Mouse (Mus musculus) lung, postnatal 14 days (tissue): Measurements from ENCODE around the gene Uqcr11.
A peak's percentile ranks its signal among the peaks of the same experiment; 100 is the strongest.

ENCODE experiments used
- DNase-seq: peaks from one replicate; pipeline ENCODE4 v3.0.0; 2021

Uqcr11 gene

GRCm38 (mm10) chr10:80406684-80407501, at the start of gene Uqcr11:
Gene Uqcr11, minus strand, starts transcription at chr10:80406830.
- peak; percentile 91 for DNase-seq

DNA sequence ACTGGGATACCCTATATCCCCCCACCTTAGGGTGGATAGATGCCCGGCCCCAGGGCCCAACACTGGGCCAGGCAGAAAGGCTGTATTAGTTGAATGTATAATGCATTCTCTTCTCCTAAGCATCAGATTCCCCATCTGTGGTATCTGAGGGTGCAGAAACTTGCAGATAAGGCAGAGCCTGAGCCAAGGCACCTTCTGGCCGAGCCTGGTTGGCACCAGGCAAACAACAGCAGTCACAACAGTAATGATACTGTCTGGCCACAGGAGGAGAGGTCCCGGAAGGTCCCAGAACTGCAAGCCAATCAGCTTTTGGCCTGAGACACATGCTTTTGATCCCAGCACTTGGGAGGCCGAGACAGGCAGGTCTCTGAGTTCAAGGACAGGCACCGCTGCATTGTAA, 49.1 kb upstream of the Uqcr11 start:
- no peak for DNase-seq

DNA sequence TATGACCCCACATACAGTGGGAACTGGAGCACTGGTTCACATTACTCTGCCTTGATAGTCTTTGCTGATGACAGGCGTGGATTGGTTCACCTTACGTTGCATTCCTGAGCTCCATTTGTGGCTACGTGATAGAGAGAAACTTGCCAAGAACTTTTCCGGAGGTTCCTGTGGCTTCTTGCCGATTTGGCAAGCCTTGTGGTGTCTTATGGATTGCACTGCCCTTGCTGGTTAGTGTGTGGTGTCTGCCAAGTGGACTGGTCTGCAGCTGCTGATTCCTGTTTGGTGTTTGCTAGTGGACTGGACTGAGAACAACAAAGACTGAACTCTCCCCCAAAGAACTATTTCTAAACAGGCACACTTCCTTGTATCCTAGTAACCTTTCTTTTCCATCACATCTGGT, 48.2 kb upstream of the Uqcr11 start:
- no peak for DNase-seq

DNA sequence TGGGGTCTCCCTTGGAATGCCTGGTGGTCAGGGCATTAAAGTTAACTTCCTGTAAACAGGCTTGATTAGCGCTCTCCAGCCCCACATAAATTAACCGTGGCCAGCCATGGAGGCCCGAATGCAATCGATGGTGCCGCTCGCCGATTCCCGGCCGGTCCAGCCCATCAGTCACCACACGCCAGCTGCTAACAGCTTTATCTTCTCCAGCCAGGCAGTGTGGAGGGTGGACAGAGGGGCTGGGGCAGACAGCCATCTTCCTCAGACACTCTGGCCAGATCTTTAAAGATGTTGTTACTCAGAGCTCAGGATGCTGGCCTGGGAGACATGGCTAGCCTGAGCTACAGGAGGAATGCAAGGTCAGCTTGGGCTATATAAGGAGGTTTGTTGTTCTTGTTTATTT, 47.0 kb upstream of the Uqcr11 start:
- DNase-seq, result no peak

- DNase-seq, result no peak
These were observed 44.0 kb upstream of the Uqcr11 start for GRCm38 (mm10) chr10:80450599-80450998.

- peak; percentile 86 for DNase-seq
These were observed 39.4 kb upstream of the Uqcr11 start for GRCm38 (mm10) chr10:80445898-80446601.

DNA sequence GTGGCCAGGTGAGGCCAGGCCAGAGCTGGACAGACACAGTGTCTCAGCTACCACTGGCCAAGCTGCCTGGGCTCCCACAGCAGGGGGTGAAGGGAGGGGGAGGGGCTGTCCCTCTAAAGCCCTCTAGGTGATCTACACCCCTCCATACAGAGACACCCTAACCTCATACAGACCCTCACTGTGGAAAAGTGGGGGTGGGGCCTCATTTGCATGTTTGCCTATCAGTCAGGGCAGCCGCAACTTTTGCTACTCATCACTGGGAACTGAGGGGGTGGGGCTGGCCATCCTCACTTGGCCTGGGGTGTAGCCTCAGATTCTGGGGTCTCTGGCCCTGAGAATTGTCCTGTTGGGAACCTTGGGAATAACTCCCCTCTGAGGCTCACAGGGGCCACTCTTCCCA, 38.4 kb upstream of the Uqcr11 start:
- no peak for DNase-seq

- DNase-seq, result peak; percentile 39
These were observed 37.9 kb upstream of the Uqcr11 start for GRCm38 (mm10) chr10:80444339-80445045.

DNA sequence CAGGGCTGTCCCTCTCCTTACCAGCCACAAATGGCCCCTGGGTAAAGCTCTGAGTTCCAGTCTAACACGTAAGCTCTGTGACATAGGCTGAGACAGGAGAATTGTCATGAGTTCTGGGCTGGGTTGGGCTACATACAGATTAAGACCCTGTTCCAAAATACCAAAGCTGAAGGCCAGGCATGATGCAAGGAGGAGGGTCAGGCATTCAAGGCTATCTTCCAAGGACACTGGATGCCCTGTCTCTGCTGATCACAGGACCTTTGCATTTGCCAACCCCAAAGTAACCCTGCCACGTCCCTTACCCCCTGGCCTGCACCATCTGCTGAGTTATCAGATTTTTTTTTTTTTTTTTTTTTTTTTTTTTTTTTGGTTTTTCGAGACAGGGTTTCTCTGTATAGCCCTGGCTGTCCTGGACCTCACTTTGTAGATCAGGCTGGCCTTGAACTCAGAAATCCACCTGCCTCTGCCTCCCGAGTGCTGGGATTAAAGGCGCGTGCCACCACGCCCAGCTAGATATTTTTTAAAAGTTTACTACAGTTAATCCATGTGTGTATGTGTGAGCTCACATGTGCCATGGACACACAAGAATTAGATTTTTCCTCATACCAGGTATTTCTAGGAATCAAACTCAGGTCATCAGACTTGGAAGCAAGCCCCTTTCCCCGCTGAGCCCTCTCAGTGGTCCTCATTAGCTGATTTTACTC, 37.1 kb upstream of the Uqcr11 start:
- DNase-seq, result no peak

GRCm38 (mm10) chr10:80442989-80443388, 36.4 kb upstream of the Uqcr11 start:
- DNase-seq, result no peak

GRCm38 (mm10) chr10:80441598-80441997, 35.0 kb upstream of the Uqcr11 start:
- no peak for DNase-seq

DNA sequence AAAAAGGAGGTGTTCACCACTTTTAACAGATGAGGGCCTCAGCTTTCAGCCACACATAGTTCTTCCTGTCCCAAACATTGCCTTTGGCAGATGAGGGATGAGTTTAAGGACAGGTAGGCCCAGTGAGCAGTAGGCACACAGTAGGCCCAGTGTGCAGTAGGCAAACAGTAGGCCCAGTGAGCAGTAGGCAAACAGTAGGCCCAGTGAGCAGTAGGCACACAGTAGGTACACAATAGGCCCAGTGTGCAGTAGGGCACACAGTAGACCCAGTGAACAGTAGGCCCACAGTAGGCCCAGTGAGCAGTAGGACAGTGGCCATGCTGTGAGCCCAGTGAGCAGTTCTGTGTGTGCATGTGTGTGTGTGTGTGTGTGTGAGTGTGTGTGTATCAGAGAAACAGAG, 33.4 kb upstream of the Uqcr11 start:
- no peak for DNase-seq

GRCm38 (mm10) chr10:80437973-80438372, 31.3 kb upstream of the Uqcr11 start:
- no peak for DNase-seq

DNA sequence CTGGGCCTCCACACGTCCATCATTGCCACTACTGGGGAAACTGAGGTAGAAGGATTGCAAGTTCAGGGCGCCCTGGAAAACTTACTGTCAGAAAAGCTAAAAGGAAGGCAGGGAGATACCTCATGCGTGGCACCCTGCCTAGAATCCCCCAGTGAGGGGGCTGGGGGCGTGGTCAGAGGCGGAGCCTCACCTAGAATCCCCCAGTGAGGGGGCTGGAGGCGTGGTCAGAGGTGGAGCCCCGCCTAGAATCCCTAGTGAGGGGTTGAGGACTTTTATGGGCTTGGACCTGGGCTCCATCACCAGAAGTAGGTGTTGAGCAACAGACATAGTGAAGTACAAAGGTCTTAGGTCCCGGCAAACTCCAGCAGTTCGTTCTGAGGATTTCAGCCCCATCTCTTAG, 29.6 kb upstream of the Uqcr11 start:
- DNase-seq, result no peak

DNA sequence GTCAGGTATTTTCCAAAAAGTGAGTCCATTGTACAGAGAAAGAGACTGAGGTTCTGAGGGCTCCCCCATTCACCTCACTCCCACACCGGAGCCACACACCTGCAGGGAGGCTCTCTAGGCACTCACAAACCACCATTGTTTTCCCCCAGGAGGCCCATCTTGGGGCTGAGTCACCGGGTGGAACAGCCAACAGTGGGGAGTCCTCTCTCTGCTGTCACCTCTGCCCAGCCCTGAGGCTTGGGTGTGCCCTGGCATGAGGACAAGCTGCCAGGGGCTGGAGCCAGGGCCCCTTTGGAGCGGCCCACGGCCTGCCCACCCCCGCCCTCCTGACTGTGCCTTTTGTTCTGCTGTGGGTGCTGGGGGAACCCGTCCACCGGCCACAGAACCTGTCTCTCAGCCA, 29.1 kb upstream of the Uqcr11 start:
- DNase-seq, result no peak

DNA sequence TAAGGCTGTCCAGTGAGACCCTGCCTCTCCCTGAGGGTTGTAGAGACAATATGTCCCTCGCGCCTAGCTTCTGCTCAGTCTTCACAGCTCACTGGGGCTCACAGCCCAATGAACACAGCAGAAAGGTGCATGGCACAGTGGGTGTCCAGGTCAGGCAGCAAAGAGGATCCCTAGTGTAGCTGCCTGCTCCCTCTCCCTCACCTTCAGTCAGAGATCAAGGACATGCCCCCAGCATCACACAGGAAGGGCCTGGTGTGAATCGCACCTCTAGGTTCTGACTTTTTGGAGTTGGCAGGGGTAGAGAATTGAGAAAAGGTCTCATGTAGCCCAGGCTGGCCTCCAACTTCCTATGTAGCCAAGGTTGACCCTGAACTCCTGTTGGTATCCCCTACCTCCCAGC, 28.2 kb upstream of the Uqcr11 start:
- DNase-seq, result no peak

DNA sequence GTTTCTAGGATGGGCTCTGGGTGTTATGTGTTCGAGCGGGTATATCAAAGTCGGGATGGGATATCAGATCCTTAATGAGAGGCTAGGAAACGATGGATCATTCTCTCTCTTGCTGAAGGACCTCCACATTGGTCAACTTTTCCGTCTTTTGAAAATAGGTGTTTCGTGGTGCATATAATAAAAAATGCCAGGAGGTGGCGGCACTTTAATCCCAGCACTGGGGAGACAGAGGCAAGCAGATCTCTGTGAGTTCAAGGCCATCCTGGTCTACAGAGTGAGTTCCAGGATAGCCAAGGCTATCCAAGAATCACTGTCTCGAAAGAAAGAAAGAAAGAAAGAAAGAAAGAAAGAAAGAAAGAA, 27.6 kb upstream of the Uqcr11 start:
- no peak for DNase-seq

- DNase-seq, result peak; percentile 95
These were observed 27.0 kb upstream of the Uqcr11 start, which contains the start of gene Tcf3 for GRCm38 (mm10) chr10:80433513-80434232. Gene Tcf3, minus strand, starts transcription at chr10:80433647.

DNA sequence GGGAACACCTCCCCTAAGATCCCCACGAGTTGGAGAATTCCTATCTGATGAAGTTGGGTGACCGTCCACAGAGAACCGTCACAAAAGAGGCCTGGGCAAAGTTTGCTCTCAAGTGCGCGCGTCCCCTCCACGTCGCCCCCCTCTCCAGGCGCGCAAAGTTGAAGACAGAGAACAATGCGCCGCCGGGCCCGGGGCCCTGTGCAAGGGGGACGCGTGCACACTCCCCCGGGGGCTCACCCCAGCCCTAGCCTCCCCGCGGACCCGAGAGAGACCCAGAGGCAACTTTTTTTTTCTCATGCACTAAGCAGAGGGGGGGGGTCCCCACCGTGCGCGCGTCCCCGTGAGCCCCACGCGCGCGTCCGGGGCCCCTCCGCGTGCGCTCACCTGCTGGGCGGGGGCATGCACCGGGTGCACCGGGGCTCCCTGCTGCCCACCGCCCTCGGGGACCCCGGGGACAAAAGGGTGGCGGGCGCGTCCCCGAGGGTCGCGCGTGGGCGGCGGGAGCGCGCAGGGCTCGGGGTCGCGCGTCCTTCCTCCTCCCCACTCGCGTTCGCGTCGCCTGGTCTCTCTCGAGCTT, 26.4 kb upstream of the Uqcr11 start:
- peak; percentile 35 for DNase-seq

DNA sequence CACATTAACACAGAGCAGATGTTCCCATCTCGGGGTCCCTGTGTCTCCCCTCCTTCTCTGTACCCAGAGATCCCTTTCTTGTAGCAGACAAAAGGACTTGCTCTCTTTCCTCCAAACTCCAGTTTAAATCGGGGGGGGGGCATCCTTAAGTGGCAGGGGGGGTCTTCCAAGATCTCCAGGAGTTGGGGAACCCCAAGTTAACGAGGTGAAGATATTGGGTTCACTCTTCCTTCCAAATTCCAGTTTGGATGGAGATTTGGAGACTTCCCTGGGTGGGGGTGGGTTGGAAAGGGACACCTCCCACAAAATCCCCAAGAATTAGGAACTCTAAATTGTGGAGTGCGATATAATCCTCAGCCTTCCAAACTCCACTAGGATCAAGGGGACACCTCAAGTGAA, 25.8 kb upstream of the Uqcr11 start:
- no peak for DNase-seq

GRCm38 (mm10) chr10:80431570-80432386, 25.1 kb upstream of the Uqcr11 start:
- no peak for DNase-seq
